Mouse (Mus musculus) limb, embryonic 14.5 days (tissue): ENCODE results near the gene Fxr2. TPM values are rescaled to one million over a fixed set of nuclear protein-coding genes. Genes with fewer than 3 reads are reported as not detected.
A peak's percentile ranks its signal among the peaks of the same experiment; 100 is the strongest.

Experiments
- ATAC-seq: fragments of 200-750 bp; cut with Nextera tagmentation; 2 replicates; pipeline ENCODE4 v1.8.0; 2017; ENCODE audit warnings: low read depth, moderate number of reproducible peaks, moderate TSS enrichment; ENCODE audit not compliant: low FRiP score
- DNase-seq: peaks from one replicate; pipeline ENCODE4 v3.0.0-alpha.2; 2015; ENCODE audit warnings: low spot score
- H3K27ac ChIP-seq: fragments of 300-500 bp; sonication (generic); replicated peaks from 2 replicates; pipeline ENCODE4 v1.5.1; 2014; ENCODE audit warnings: low read depth, mild to moderate bottlenecking, low read length, moderate library complexity, mixed read lengths
- H3K27me3 ChIP-seq: fragments of 300-500 bp; sonication (generic); 2 replicates; pipeline ENCODE4 v1.6.1; 2014; ENCODE audit warnings: low read length, mixed read lengths; ENCODE audit not compliant: control insufficient read depth, insufficient read depth
- H3K36me3 ChIP-seq: fragments of 300-500 bp; sonication (generic); 2 replicates; pipeline ENCODE4 v1.6.1; 2014; ENCODE audit warnings: mild to moderate bottlenecking, low read length, moderate library complexity, mixed read lengths; ENCODE audit not compliant: control insufficient read depth, insufficient read depth
- H3K4me1 ChIP-seq: fragments of 300-500 bp; sonication (generic); 2 replicates; pipeline ENCODE4 v1.6.1; 2014; ENCODE audit warnings: antibody characterized with exemption, low read length, mixed read lengths; ENCODE audit not compliant: control insufficient read depth, insufficient read depth
- H3K4me2 ChIP-seq: fragments of 300-500 bp; sonication (generic); replicated peaks from 2 replicates; pipeline ENCODE4 v1.6.1; 2014; ENCODE audit warnings: low read depth, mild to moderate bottlenecking, low read length, moderate library complexity; ENCODE audit not compliant: severe bottlenecking
- H3K4me3 ChIP-seq: fragments of 300-500 bp; sonication (generic); replicated peaks from 2 replicates; pipeline ENCODE4 v1.5.1; 2014; ENCODE audit warnings: low read length
- H3K9ac ChIP-seq: fragments of 300-500 bp; sonication (generic); 2 replicates; pipeline ENCODE4 v1.6.1; 2014; ENCODE audit warnings: mild to moderate bottlenecking, low read depth, low read length, moderate library complexity; ENCODE audit not compliant: severe bottlenecking
- H3K9me3 ChIP-seq: fragments of 300-500 bp; sonication (generic); 2 replicates; pipeline ENCODE4 v1.6.1; 2016; ENCODE audit warnings: low read length; ENCODE audit not compliant: control insufficient read depth
- POLR2A ChIP-seq: fragments of 200-500 bp; IDR thresholded peaks from 2 replicates; pipeline ENCODE4 v1.8.0; 2012; ENCODE audit warnings: inconsistent platforms, mild to moderate bottlenecking, moderate library complexity, borderline replicate concordance; ENCODE audit not compliant: insufficient read depth, insufficient read length; ENCODE audit errors: extremely low read depth
- WGBS: fragments of 180-500 bp; shearing (Covaris S2); extraction: QIAGEN DNeasy Blood & Tissue Kit; methylation state at CpG from one replicate; pipeline ENCODE4 v1.1.7; 2014; 5-methylcytosine and 5-hydroxymethylcytosine counted together
- polyA plus RNA-seq, 2 experiments: library from polyadenylated mRNA; depleted of rRNA in 1 of 2; stranded (reverse) in 1 of 2; unstranded in 1 of 2; fragments of >200 nt; fragmentation: Nextera tagmentation in 1 of 2; extraction: Ambion mirVana in 1 of 2; gene quantifications; 2 replicates each; pipeline versions ENCODE4 v1.2.1 to v1.2.3; 2012 to 2014

The Fxr2 gene
- polyA plus RNA-seq (2012; rRNA removed) (122 and 125 TPM in 2 replicates), polyA plus RNA-seq (2014; fragmentation: Nextera tagmentation; extraction: Ambion mirVana) (28.9 and 33.8 TPM in 2 replicates)

DNA sequence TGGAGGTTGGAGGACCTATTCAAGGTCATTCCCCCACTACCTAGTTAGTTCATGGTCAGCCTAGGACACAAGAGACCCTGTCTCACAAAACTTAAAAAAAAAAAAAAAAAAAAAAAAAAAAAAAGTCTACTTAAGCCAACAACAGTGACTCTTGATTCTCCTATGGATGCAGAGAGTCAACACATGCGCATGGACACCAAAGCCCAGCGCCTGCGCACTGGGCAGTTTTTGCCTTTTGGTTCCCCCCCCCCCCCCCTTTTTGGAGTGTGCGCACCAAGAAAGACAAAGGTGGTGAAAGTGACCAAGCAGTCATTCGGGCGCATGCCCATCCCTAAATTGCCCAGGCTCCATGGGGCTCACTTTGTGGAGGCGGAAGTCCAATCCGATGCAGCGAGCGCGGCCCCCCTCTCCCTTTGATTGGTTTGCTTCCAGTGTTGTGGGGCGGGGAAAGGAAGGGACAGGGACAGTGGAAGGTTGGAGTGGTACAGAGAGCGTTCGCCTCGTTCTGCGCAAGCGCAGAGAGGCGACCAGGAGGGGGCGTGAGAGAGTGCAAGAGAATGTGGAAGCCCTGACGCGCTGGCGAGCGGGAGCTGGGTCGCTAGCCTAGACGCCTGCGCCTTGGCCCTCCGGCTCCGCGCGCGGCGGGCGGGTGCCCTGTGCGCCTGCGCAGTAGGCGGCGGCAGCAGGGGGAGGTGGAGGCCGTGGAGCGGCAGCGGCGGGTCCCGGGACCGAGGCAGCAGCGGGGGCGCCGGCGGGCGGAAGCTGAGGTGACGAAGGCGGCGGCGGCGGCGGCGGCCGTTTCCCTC, at the start of gene Fxr2:
Gene Fxr2 (plus strand): TSS at position 707 of the 806 bp plus-strand sequence.
- H3K9ac ChIP-seq: peak within 1 kb of the TSS; percentile 94
- peak within 1 kb of the TSS; percentile 98 for H3K4me3 ChIP-seq
- peak; percentile 99 for DNase-seq
- peaks cover 9% of the 10 kb centered on the region for H3K36me3 ChIP-seq
- peaks cover 16% of the 10 kb centered on the region; the same call in 1 of the 2 replicates for H3K4me1 ChIP-seq
- 1% methylated on average over 25 of the region's 56 CpGs for WGBS
- H3K27me3 ChIP-seq: no peaks in the 10 kb centered on the region
- peak; percentile 98 for ATAC-seq
- H3K27ac ChIP-seq: peak within 1 kb of the TSS; percentile 95
- peak within 1 kb of the TSS; percentile 77 for H3K4me2 ChIP-seq
- TF ChIP-seq POLR2A: 0 out of 2 replicates have a peak, but pooled peaks have one; percentile 60
- no peaks in the 10 kb centered on the region for H3K9me3 ChIP-seq

DNA sequence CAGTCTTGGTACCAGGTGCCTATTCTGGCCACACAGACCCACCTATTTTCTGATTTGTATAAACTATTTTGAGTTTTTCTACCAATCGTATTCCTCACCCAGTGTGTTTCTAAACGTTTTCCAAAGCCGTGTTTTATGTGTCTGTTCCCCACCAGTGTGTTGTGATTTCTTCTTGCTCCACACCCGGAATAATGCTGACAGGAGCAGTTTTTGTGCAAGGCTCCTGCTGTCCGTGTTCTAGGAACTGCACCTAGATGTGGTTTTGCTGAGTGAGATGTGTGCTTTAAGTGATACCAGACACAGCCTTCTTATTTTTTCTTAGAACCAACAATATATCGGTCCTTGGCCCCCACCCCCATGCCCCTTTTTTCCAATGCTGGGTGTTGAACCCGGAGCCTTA, 48.8 kb upstream of the Fxr2 start:
- 78% methylated on average over 7 of the region's 7 CpGs for WGBS
- TF ChIP-seq POLR2A: no peak
- no peak overlapping the region for H3K27ac ChIP-seq
- ATAC-seq: no peak
- no peak for DNase-seq
- H3K4me2 ChIP-seq: no peak overlapping the region
- H3K4me3 ChIP-seq: no peak overlapping the region
- H3K9ac ChIP-seq: no peak overlapping the region
- no peaks in the 10 kb centered on the region for H3K9me3 ChIP-seq
- H3K36me3 ChIP-seq: peaks cover 42% of the 10 kb centered on the region
- peaks cover 5% of the 10 kb centered on the region; the same call in 1 of the 2 replicates for H3K4me1 ChIP-seq
- H3K27me3 ChIP-seq: no peaks in the 10 kb centered on the region

DNA sequence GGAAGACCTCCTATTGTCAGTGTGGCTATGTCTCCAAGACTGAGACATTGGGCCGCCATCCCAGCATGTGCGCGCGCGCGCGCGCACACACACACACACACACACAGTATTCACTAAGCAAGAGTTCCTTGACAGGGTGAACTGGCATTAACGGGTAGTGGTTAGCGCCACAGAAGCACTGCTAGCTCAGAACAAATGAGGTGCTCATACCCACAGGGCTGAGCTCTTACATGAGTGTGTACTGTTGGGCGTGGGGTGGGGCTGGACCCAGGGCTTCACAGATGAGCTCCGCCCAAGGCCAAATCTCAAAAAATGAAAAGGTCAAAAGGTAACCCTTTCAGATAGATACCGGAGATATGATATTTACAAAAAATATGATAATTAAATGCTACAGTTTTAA, 47.9 kb upstream of the Fxr2 start:
- no peak for TF ChIP-seq POLR2A
- no peak overlapping the region for H3K9ac ChIP-seq
- H3K4me1 ChIP-seq: peaks cover 5% of the 10 kb centered on the region; the same call in 1 of the 2 replicates
- WGBS: 94% methylated on average over 13 of the region's 13 CpGs
- no peak for DNase-seq
- H3K9me3 ChIP-seq: no peaks in the 10 kb centered on the region
- H3K36me3 ChIP-seq: peaks cover 51% of the 10 kb centered on the region
- ATAC-seq: no peak
- no peak overlapping the region for H3K4me3 ChIP-seq
- no peaks in the 10 kb centered on the region for H3K27me3 ChIP-seq
- no peak overlapping the region for H3K4me2 ChIP-seq
- H3K27ac ChIP-seq: no peak overlapping the region

DNA sequence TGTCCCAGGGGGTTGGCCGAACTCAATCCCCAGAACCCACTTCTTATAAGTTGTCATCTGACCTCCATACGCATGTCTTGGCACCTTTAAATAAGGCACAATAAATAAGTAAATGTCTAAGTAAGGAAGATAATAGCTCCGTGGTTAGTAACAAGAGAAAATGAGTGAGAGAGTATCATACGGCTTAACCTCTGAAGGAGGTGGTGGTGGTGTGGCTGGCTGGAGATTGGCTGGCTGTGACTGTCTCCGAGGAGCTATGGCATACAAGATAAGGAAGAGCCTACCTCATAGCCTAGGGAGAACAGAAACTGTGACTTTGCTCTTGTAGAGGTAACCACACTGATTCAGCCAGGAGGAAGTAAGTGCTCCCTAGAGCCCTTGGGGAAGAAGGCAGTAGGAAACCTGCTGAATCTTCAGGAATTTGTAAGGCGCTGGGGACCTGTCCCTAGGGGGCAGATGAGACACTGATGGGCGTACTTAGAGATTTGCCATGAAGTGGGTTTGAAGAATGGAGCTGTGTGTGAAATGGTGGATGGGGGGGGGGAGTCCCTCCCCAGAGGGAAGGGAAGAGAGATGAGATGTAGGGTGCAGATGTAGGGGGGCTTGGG, 47.0 kb upstream of the Fxr2 start:
- WGBS: 89% methylated on average over 7 of the region's 7 CpGs
- Histone ChIP-seq H3K4me3 (no peak overlapping the region), H3K36me3 (peaks cover 60% of the 10 kb centered on the region), H3K4me2 (no peak overlapping the region), H3K27me3 (no peaks in the 10 kb centered on the region), H3K9ac (no peak overlapping the region), H3K27ac (no peak overlapping the region), H3K9me3 (no peaks in the 10 kb centered on the region), H3K4me1 (peaks cover 5% of the 10 kb centered on the region; the same call in 1 of the 2 replicates)
- DNase-seq (no peak), ATAC-seq (no peak)
- no peak for TF ChIP-seq POLR2A

DNA sequence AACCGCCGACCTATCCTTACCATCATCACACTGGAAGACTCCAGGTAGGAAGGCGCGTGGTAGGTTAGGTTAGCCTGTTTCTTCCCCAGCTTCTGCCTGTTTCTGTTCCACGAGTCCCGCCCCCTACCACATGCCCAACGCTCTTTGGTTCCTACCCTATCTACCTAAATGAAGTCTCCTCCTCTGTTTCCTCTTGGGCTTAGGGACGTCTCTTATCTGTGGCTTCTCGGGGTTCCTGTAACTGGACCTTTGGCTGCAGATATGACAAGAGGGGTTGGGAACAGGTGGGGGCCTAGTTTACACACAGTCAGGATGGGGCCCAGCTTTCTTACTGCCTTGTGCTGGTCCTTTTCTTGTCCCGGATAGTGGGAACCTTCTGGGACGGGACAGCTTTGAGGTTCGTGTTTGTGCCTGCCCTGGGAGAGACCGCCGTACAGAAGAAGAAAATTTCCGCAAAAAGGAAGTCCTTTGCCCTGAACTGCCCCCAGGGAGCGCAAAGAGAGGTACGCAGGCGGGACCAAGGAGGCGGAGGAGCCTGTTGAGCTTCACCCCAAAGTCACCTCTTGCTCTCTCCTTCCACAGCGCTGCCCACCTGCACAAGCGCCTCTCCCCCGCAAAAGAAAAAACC, 43.5 kb upstream of the Fxr2 start:
- no peak for TF ChIP-seq POLR2A
- Histone ChIP-seq H3K27ac (no peak overlapping the region), H3K4me2 (no peak overlapping the region), H3K4me1 (no peaks in the 10 kb centered on the region), H3K9me3 (no peaks in the 10 kb centered on the region), H3K36me3 (peaks cover 63% of the 10 kb centered on the region), H3K9ac (no peak overlapping the region), H3K4me3 (no peak overlapping the region), H3K27me3 (no peaks in the 10 kb centered on the region)
- WGBS: 91% methylated on average over 22 of the region's 22 CpGs
- ATAC-seq (no peak), DNase-seq (no peak)
